Mouse (Mus musculus) layer of hippocampus, postnatal 10 days (tissue): ENCODE data around the gene Slc22a13. TPM values are rescaled to one million over a fixed set of nuclear protein-coding genes. Genes with fewer than 3 reads are reported as not detected.
"Not testable (repeated sequence)": the region's sequence is repeated elsewhere in the genome, so short reads cannot be mapped to it uniquely, and the experiment has no call there.

ENCODE experiments used
- DNase-seq, 2 experiments: peaks; one replicate each; pipeline ENCODE4 v3.0.0; 2021; ENCODE audit warnings: low spot score in 2 of 2
- long read RNA-seq: library from polyadenylated mRNA; stranded (forward); transcript quantifications from one replicate; pipeline ENCODE4 v2.0.0, GENCODE M21; 2023
- total RNA-seq, 2 experiments: library from RNA; stranded (reverse); gene quantifications; 2 replicates each; pipeline ENCODE4 v1.2.3; 2021

The Slc22a13 gene
- not detected for total RNA-seq
- long read RNA-seq = 0 reads

- DNase-seq = no peak
Measured at GRCm38 (mm10) chr9:119208998-119209397, at the start of gene Slc22a13. Gene Slc22a13, minus strand, starts transcription at chr9:119209098.

- DNase-seq = no peak
Measured at GRCm38 (mm10) chr9:119258128-119258527, 49.2 kb upstream of the Slc22a13 start.

GRCm38 (mm10) chr9:119256161-119256560, 47.3 kb upstream of the Slc22a13 start:
- no peak for DNase-seq

GRCm38 (mm10) chr9:119255096-119255495, 46.2 kb upstream of the Slc22a13 start:
- DNase-seq = no peak

GRCm38 (mm10) chr9:119254187-119254586, 45.3 kb upstream of the Slc22a13 start:
- no peak for DNase-seq

- no peak for DNase-seq
Measured at GRCm38 (mm10) chr9:119247996-119248395, 39.1 kb upstream of the Slc22a13 start.

- DNase-seq = peak in 1 of 2 experiments; percentile 32
Measured at GRCm38 (mm10) chr9:119246826-119247225, 37.9 kb upstream of the Slc22a13 start.

- no peak for DNase-seq
Measured at GRCm38 (mm10) chr9:119243981-119244380, 35.1 kb upstream of the Slc22a13 start.

DNA sequence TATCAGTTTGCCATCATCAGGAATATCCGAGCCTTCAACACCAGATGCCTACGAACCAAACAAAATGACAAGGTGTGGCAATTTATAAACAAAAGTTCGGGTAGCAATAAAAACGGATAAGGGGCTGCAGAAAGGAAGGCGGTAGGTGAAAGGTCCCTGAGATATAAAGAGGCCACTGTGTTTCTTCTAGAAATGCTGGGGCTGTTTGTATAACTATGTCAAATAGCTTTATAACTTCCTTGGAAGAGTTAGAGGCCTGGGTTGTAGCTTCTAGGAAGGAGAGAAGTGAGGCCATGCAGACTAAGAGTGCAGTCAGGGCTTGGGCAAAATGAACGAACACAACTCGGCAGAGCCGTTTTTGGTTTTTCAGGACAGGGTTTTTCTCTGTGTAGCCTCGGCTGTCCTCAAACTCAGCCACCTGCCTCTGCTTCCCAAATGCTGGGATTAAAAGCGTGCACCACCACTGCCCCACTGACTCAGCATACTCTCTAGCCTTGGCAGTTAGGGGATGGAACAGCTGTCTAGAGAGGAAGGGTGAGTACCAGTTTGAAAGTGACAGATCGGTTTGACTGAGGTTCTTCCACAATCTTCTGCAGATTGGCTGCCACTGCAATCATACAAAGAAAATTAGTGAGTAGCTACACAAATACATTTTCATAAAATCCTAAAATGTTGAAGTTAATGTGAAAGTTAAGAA, 32.4 kb upstream of the Slc22a13 start:
- DNase-seq = no peak

DNA sequence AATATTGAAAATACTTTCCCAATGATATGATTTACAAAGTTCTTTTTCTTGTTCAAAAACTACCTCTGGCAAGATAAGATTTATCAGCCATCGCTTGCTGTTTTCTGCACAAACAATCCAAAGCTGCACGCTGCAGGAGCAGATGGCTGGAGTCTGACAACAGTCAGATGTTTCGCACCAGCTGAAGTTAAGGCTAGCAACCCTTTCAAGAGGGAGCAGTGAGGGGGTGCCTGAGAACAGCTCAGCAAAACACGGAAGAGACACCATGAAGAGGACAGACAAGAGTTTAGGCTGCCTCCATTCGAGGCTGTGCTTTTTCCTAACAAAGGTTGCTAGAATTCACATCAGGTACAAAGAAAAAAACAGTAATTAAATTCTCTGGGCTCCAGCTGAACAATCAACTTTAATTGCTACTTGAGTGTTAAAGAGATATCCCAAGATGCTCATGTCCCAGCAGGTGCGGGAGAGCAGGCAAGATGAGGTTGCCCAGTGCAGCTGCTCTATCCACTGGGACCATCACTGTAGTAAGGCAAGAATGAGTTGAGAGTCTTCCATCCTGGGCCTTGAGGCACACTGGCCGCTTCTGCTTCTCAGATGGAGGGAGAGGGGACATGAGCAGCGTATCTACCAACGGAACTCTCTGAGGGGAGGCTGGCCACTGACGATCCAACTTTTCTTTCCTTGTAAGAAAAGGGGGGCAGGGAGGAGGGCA, 31.5 kb upstream of the Slc22a13 start:
- no peak for DNase-seq

DNA sequence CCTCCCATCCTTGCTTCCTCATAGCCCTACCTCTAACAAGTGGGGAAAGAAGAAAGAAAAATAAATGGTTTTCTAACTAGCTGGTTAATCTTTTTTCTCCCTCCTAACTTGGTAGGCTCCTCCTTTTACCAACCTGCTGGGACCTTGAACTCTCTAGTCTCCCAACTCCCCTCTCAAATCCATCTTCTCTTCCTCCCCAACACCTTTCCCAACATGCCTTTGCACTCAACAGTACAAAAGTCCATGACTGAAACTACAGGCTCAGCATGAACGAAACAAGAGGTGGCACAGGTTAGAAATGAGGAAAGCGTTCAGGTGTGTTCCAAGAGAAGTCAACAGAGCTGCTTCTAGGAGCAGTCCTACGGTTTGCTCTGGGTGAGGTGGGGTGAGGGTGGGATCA, 30.4 kb upstream of the Slc22a13 start:
- DNase-seq = no peak

DNA sequence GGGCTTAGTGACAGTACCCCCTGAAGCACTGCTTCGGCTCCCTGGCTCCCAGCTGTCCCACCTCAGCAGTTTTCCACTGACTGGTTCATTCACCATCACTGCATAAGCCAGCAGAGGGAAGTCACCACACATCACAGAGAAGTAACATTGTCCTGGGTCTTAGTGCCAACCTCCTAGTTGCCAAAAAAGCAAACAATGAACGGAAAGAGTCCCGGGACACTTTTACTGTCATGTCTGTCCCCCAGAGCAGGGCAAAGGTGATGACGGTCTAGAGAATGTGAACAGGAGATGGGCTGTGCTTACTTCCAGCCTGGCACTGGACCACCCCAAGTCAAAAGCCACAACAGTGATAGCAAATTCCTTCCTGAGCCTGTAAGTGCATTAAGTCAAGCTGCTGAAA, 29.9 kb upstream of the Slc22a13 start:
- no peak for DNase-seq

GRCm38 (mm10) chr9:119231552-119231951, 22.7 kb upstream of the Slc22a13 start:
- DNase-seq = no peak

DNA sequence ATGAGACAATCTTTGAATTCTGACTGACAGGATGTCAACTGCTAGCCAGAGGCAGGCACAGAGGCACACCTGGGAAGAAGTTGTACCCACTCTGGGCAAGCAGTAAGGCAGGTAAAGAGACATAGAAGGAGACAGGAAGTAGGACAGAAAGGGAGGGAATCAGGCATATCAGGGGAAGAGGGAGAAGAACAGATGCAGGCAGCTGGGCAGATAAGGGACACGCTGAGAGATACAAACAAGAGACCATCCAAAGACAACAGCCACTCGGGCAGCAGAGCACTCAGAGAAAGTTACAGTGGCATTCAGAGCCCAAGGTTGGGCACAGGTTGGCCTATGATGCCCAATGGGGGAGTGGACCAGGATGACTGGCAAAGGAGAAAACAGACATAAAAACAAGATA, 21.9 kb upstream of the Slc22a13 start:
- no peak for DNase-seq

DNA sequence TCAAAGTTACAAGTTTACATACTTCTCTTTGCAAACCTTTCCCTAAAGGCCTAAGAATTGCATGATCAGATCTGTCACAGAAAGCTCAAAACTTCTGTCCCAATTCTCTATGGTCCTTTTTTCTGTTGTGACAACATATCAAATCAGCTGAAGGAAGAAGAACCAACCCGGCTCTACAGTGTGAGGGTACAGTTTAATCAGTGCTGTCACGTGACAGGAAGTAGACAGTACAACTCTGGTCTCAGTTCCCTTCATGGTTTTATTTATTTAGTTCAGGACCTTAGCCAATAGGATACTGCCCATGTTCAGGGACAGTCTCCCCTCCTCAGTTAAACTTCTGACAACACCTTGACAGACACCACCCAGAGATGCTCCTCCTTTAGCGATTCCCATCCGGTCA, 11.4 kb upstream of the Slc22a13 start:
- no peak for DNase-seq

DNA sequence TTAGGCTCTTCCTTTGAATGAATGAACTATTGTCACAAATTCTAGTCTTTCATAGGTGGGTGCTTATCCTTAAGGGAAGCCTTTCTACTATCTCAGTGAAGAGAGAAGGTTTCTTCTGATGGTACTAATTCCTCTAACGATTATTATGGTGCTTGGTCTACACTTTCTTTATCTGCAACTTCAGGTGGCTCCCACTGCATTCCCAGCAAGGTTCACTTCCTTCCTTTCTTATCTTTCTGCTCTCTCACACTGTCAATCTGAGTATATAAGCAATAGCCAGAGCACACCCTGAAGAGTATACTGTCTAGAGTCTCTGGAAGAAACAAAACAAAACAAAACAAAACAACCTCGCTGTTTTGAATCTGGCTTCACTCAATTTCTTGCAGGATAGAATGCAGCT, 10.8 kb upstream of the Slc22a13 start:
- DNase-seq = no peak

DNA sequence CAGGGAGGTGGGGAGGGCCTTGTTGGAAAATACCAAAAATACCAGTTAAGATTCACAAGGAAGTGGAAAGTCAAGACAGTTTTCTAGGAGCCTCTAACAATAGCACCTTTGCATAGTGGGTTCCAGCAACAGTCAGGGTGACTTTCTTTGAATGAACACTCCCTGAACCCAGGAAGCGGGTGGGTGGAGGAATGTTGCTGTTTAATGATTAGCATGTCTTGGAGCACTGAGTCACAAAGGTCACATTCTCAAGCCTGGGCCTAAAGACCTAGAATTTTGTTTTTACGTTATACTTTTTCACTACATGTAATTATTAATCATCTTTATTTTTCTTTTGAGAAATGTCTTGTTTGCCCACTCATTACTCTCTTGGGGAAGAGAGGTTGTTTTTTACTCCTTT, 6.4 kb upstream of the Slc22a13 start:
- not testable (repeated sequence) for DNase-seq

- no peak for DNase-seq
Measured at GRCm38 (mm10) chr9:119214601-119215000, 5.7 kb upstream of the Slc22a13 start.

GRCm38 (mm10) chr9:119212996-119213395, 4.1 kb upstream of the Slc22a13 start:
- no peak for DNase-seq

DNA sequence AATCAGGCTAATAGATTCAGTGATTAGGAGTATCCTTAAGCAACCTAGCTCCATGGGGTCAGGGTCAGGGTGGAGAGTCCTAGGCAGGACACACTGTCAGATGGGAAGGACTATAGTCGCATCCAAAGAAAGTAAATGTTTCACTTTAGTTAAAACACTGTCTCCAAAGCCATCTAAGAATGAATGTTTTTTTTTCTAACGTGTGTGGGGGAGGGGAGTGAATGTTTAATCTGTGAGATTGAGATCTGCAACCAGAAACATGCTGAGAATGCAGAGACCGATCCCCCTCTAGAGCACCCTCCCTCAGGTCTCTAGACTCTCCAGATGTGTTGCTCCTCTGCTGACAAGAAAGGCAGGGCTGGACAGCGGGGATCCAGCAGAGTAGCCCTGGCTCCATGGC, 1.8 kb downstream of the Slc22a13 start:
- no peak for DNase-seq

DNA sequence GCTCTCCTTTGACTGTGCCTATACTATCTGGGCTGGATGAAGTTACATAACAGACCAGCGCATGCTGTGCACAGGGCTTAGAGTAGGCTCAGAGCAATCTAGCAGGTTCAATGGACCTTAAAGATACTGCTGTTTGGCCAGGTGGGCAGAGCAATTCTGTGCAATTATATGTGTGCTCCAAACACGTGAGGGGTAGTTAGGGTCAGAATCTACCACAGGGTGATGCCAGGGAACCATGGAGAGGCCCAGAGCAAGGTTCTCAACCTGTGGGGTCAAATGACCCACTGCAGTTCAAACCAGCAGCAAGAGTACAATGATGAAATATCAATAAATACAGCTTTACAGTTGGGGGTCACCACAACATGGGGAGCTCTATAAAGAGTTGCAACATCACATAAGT, 2.2 kb downstream of the Slc22a13 start:
- DNase-seq = no peak

GRCm38 (mm10) chr9:119205756-119206155, 3.1 kb downstream of the Slc22a13 start:
- DNase-seq = no peak

GRCm38 (mm10) chr9:119203617-119204016, 5.3 kb downstream of the Slc22a13 start:
- no peak for DNase-seq
